Comparison of ENCODE assay signal across 26 mouse cellular contexts in the genomic region with DNA sequence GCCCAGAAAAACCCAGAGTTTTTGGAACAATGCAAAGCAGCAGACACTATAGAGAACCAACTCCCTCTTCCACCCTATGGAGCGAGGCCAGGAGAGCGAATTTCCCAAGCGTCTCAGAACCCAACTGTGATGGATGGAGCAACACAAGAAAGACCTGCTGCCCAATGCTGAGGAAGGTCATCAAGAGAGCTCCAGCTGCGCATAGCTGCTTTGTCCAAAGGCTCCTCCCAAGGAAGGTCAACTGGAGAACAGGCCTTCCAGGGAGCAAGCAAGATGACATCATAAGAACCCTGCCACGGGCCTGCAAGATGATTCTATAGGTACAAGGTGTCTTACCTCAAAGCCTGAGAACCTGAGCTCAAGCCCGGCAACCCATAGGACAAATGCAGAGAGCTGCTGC.
DNase-seq lines count a peak whose midpoint lies in the region; ATAC-seq and TF ChIP-seq lines count a peak whose summit lies in the region.
"Had no signal": no experiment of that assay in that cellular context is flagged by ENCODE, and none has a peak within 500 bp of the region (broad histone marks: within the 10 kb centered on the region; RNA-seq: fewer than 3 reads in every experiment).

No protein-coding gene starts in this region.

- 66% methylated on average over 6 of the region's 6 CpGs for WGBS in heart, embryonic 11.5 days (ENCODE audit: insufficient replicate concordance)
- WGBS in lung, embryonic 14.5 days = 56% methylated on average over 6 of the region's 6 CpGs
- WGBS in limb, embryonic 12.5 days = 61% methylated on average over 6 of the region's 6 CpGs

- no peaks in the 10 kb centered on the region for H3K36me3 ChIP-seq in heart, embryonic 11.5 days (ENCODE audit: control insufficient read depth, insufficient read depth, low read length)
- no peaks in the 10 kb centered on the region for H3K36me3 ChIP-seq in lung, embryonic 14.5 days (ENCODE audit: insufficient read depth)
- no peaks in the 10 kb centered on the region for H3K36me3 ChIP-seq in limb, embryonic 12.5 days
- H3K36me3 ChIP-seq: embryonic facial prominence, embryonic 12.5 days; heart, embryonic 15.5 days; hindbrain, embryonic 13.5 days; midbrain, embryonic 10.5 days; neural tube, embryonic 15.5 days; stomach, embryonic 15.5 days had no signal

- no peak overlapping the region for H3K27ac ChIP-seq in heart, embryonic 11.5 days (ENCODE audit: low read depth, low read length)
- no peak overlapping the region for H3K27ac ChIP-seq in lung, embryonic 14.5 days (ENCODE audit: low read depth)
- H3K27ac ChIP-seq in limb, embryonic 12.5 days = 0 out of 2 replicates have a peak overlapping the region, but pooled peaks have one; percentile 17
- H3K27ac ChIP-seq: embryonic facial prominence, embryonic 12.5 days; heart, embryonic 15.5 days; hindbrain, embryonic 13.5 days; midbrain, embryonic 10.5 days; neural tube, embryonic 15.5 days; stomach, embryonic 15.5 days had no signal

- H3K27me3 ChIP-seq in heart, embryonic 11.5 days (ENCODE audit: control insufficient read depth, insufficient read depth, low read length) = no peaks in the 10 kb centered on the region
- H3K27me3 ChIP-seq in lung, embryonic 14.5 days (ENCODE audit: insufficient read depth, low read length) = no peaks in the 10 kb centered on the region
- H3K27me3 ChIP-seq in limb, embryonic 12.5 days = no peaks in the 10 kb centered on the region
- H3K27me3 ChIP-seq: embryonic facial prominence, embryonic 12.5 days; heart, embryonic 15.5 days; hindbrain, embryonic 13.5 days; neural tube, embryonic 15.5 days; Patski; stomach, embryonic 15.5 days had no signal

- H3K9me3 ChIP-seq in heart, embryonic 11.5 days (replicated peaks; ENCODE audit: control insufficient read depth, low read length) = no peaks in the 10 kb centered on the region
- no peaks in the 10 kb centered on the region for H3K9me3 ChIP-seq in lung, embryonic 14.5 days (ENCODE audit: low read depth, low read length)
- no peaks in the 10 kb centered on the region for H3K9me3 ChIP-seq in limb, embryonic 12.5 days
- H3K9me3 ChIP-seq: embryonic facial prominence, embryonic 12.5 days; heart, embryonic 15.5 days; hindbrain, embryonic 13.5 days; midbrain, embryonic 10.5 days; neural tube, embryonic 15.5 days; stomach, embryonic 15.5 days had no signal

- H3K4me2 ChIP-seq in heart, embryonic 11.5 days = no peak overlapping the region
- no peak overlapping the region for H3K4me2 ChIP-seq in lung, embryonic 14.5 days
- no peak overlapping the region for H3K4me2 ChIP-seq in limb, embryonic 12.5 days
- H3K4me2 ChIP-seq: embryonic facial prominence, embryonic 12.5 days; heart, embryonic 15.5 days; hindbrain, embryonic 13.5 days; neural tube, embryonic 15.5 days; stomach, embryonic 15.5 days had no signal

- no peak for TF ChIP-seq CTCF in lung, embryonic 14.5 days (IDR thresholded peaks at IDR 0.05; ENCODE audit: low read depth)

- no peak overlapping the region for H3K4me3 ChIP-seq in heart, embryonic 11.5 days (ENCODE audit: low read depth, low read length)
- no peak overlapping the region for H3K4me3 ChIP-seq in lung, embryonic 14.5 days (ENCODE audit: low read depth, low read length)
- no peak overlapping the region for H3K4me3 ChIP-seq in limb, embryonic 12.5 days (replicated peaks)
- H3K4me3 ChIP-seq: embryonic facial prominence, embryonic 12.5 days; heart, embryonic 15.5 days; hindbrain, embryonic 13.5 days; midbrain, embryonic 10.5 days; neural tube, embryonic 15.5 days; stomach, embryonic 15.5 days had no signal

- intact Hi-C loops in left cerebral cortex, postnatal 25 days (cut with DNase I) = no loop called here

- H3K4me1 ChIP-seq in heart, embryonic 11.5 days (ENCODE audit: control insufficient read depth, insufficient read depth, low read length) = no peaks in the 10 kb centered on the region
- H3K4me1 ChIP-seq in lung, embryonic 14.5 days (ENCODE audit: insufficient read depth) = no peaks in the 10 kb centered on the region
- H3K4me1 ChIP-seq in limb, embryonic 12.5 days (replicated peaks) = peaks cover 29% of the 10 kb centered on the region
- H3K4me1 ChIP-seq: heart, embryonic 15.5 days; neural tube, embryonic 15.5 days had no signal

- no peak overlapping the region for H3K9ac ChIP-seq in heart, embryonic 11.5 days (ENCODE audit: low read depth, low read length)
- H3K9ac ChIP-seq in lung, embryonic 14.5 days = no peak overlapping the region
- H3K9ac ChIP-seq in limb, embryonic 12.5 days (replicated peaks) = no peak overlapping the region
- H3K9ac ChIP-seq: embryonic facial prominence, embryonic 12.5 days; heart, embryonic 15.5 days; hindbrain, embryonic 13.5 days; neural tube, embryonic 15.5 days; stomach, embryonic 15.5 days had no signal

- no peak for ATAC-seq in heart, embryonic 11.5 days (replicated peaks; ENCODE audit: insufficient number of reproducible peaks, low FRiP score, low TSS enrichment)
- peak; percentile 32; the same call in 1 of the 2 replicates for ATAC-seq in lung, embryonic 14.5 days (ENCODE audit: insufficient read depth)
- ATAC-seq in limb, embryonic 12.5 days (ENCODE audit: insufficient number of reproducible peaks, insufficient read depth, low FRiP score, low TSS enrichment, low read depth) = no peak
- ATAC-seq: activated CD4-positive, CD25-positive, alpha-beta regulatory T cell, adult 4 months; CD4-positive, CD25-positive, alpha-beta regulatory T cell, adult 4 months; Patski had no signal

- peak; percentile 87 for DNase-seq in heart, adult 11 months
- no peak for DNase-seq in lung, embryonic 14.5 days
- no peak for DNase-seq in lung, adult 18-20 months
- peak; percentile 31 for DNase-seq in NIH3T3 (ENCODE audit: low read depth)
- no peak for DNase-seq in urinary bladder, postnatal 10 days (ENCODE audit: low spot score)
- no peak for DNase-seq in left cerebral cortex, postnatal 25 days (ENCODE audit: low spot score in 2 of 2)
- DNase-seq: adrenal gland, adult 8-10 months; cerebellum, adult 18-20 months; cerebellum, postnatal 14 days; heart, postnatal 36 days; kidney, adult 11 months; kidney, postnatal 36 days; right cerebral cortex, adult 18-20 months; right cerebral cortex, postnatal 4 days; thymus, adult 2 months had no signal

Comparison
In these comparisons a context has a peak if more than half of its experiments do, and no peak if none do; other contexts are left out.
1. DNase-seq: peak in heart, adult 11 months (single experiment) and NIH3T3 (single experiment); none in lung, embryonic 14.5 days (single experiment), lung, adult 18-20 months (0 of 2), urinary bladder, postnatal 10 days (single experiment) and left cerebral cortex, postnatal 25 days (0 of 2).